Mouse (Mus musculus) B cell, adult 67 days (primary cell): ENCODE measurements around the gene Fastkd3. TPM values are rescaled to one million over a fixed set of nuclear protein-coding genes. Genes with fewer than 3 reads are reported as not detected.

Source experiments
- total RNA-seq, 2 experiments: library from RNA; stranded (reverse); gene quantifications; 4 replicates each; pipeline ENCODE4 v1.2.4; 2023

Fastkd3 gene
- 10 to 100 TPM; 14.3 to 15.6 TPM for total RNA-seq

GRCm38 (mm10) chr13:68581747-68582516 is at the start of gene Fastkd3, which contains the start of gene Mtrr:
Gene Fastkd3 (plus strand): TSS chr13:68582234.
Gene Mtrr (minus strand): TSS chr13:68582149.

GRCm38 (mm10) chr13:68597199-68597598 is 15.2 kb downstream of the Fastkd3 start, which contains the start of gene 1700001L19Rik:
Gene 1700001L19Rik (plus strand): TSS chr13:68597421.

Other genes starting within 250 kb of the Fastkd3 start
- 10 to 100 TPM; 25.9 to 28.5 TPM for gene Mtrr, start 85 bp upstream of the Fastkd3 start, total RNA-seq
- not detected for gene 1700001L19Rik, start 15.2 kb downstream of the Fastkd3 start, total RNA-seq